Mouse (Mus musculus) 3T3-L1 (cell line): ENCODE results near the gene Gm42906.

Source experiments
- DNase-seq: peaks from one replicate; pipeline ENCODE4 v3.0.0-alpha.2; 2015; ENCODE audit warnings: low read depth, low spot score

Gene Gm42906

DNA sequence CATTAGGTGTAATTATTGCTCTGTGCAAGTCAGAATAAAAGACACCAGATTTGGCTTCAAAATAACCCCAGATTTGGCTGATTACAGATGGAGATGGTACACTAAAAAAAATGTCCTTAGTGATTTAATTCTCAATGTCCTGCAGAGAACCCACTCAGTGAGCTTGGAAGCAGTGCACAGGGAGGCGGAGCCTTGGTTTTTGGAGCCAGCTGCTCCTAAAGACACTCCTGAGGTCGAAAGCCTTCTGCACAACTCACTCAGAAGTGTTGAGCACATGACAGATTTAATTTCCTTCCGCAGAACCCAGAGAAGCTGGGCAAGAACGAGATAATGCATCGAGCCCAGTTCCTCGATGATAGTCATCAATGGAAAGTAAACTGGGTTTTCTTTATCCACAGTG is 356.5 kb downstream of the Gm42906 start:
- DNase-seq, result no peak

GRCm38 (mm10) chr5:151070896-151071295 is 357.1 kb downstream of the Gm42906 start:
- peak; percentile 37 for DNase-seq

DNA sequence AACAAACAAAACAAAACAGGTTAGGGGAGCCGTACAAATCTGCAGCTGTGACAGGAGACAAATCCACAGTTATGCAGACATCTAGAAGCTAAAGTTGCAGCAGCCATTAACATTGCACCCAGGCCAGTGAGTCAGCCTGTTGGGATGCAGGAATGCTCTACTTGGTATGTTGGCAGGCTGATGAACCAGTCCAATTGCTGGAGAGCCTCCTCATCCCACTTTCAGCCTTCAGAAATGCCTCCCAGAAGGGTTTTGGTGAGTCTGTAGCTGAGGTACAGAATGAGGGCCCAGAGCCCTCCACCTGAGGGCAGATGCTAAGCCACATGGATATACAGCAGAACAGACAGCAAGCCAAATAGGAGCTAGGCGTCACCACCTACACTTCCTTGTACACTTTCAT is 358.4 kb downstream of the Gm42906 start:
- DNase-seq, result peak; percentile 97

DNA sequence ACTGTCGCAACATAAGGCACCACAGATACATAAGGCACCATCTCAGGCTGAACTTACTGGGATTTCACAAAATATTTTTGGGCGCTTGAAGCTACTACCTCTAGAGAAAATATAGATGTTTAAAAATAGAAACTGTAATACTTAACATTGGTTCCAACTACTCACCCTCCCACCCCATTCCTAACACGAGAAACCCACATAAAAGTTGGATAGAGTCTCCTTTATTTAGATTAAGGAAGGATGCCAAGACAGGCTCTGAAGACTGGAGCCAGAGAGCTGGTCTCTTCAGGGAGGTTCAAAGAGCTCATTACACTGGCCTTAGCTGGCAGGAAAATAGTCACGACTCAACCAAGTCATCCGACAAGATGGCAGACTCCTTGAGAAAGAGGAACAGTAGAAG is 361.9 kb downstream of the Gm42906 start:
- DNase-seq, result peak; percentile 75

DNA sequence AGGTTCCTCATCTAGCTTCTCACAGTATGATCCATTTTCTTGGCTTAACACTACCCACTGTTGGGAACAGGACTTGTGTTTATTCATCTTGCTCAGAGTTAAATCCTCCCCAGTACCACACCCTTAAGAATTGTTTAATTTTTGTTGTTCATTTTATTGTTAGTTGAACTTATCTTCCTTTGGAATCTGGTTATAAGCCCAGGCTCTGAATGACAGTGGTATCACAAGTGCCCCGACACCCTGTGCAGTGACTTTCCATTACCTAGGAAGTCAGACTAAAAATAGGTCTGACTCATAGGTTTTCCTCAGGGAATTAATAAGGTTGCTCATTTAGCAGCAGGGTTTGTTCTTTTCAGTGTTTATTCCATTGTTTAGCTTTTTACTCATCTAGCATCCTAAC is 362.7 kb downstream of the Gm42906 start:
- DNase-seq, result peak; percentile 90

- no peak for DNase-seq
Measured at GRCm38 (mm10) chr5:151061942-151062341, 366.0 kb downstream of the Gm42906 start.

- DNase-seq, result no peak
Measured at GRCm38 (mm10) chr5:151060476-151060875, 367.5 kb downstream of the Gm42906 start.

DNA sequence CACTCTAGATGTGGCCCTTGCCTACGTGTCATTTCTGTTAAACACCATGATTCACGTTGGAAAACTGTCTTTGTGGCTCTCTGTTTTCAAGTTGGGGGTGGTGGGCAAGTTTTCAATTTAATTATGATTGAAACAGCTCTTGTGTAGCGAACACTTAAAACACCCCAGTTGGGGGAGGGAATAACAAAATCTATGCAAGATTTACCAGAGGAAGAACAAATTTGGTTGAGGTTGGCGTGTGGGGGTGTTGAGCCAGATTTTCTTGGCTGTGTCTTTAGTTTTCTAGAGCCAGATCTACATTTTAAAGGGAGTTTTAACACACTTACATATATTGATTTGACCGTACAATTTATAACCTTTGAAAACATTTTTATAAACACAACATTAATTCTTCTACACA is 368.2 kb downstream of the Gm42906 start:
- DNase-seq, result no peak

DNA sequence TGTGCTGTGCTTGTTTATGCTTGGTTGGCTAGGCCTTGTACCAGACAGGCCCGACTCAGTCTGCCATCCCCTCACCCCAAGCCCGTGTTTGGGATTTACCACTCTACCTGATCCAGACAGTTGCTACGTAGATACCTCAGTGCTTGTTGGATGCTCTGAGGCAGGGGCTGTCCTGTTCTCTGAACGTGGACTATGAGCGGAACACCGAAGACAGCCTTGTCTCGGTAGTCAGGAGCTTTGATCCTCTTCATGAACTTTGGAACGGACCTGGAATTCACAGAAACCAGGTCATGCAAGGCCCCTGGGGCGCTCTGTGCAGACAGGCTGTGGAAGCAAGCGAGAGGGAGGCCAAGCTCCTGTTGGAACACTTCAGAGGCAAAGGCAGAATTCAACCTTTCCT is 368.6 kb downstream of the Gm42906 start:
- no peak for DNase-seq

DNA sequence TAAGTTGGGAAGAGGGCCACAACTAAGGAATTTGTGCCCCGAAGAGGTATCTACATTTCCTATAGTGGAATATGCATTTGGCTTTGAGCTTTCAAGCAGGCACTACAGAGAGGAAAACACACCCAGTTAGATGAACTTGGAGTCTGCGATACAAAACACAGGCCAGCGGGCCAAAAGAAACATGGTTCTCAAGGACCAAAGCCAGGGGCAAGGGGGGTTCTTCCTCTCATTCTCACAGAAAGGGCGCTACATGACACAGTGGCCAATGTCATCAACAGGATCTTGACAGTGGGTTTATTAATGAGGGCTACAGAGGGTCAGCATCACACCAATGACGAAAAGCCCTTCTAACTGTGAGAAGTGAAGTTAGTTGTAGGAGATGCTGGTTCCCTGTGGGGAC is 370.2 kb downstream of the Gm42906 start:
- no peak for DNase-seq

DNA sequence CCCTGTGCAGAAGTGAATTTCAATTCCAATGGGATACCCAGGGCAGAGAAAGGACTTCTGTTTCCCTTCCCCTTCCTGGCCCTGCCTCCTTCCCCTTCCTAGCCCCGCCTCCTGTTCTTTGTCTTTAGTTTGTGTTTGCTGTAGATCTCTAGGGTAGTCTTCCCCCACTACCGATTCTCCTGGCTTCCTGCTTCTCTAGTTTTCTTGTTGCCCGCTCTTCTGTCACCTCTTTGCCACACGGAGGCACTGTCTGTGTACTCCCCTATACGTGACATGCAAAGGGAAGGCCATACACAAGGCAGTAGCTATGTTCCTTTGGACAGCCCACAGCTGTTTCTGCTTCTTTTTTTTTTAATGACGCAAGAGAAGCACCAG is 371.1 kb downstream of the Gm42906 start:
- DNase-seq, result no peak

GRCm38 (mm10) chr5:151056255-151056919 is 371.6 kb downstream of the Gm42906 start:
- DNase-seq, result no peak

DNA sequence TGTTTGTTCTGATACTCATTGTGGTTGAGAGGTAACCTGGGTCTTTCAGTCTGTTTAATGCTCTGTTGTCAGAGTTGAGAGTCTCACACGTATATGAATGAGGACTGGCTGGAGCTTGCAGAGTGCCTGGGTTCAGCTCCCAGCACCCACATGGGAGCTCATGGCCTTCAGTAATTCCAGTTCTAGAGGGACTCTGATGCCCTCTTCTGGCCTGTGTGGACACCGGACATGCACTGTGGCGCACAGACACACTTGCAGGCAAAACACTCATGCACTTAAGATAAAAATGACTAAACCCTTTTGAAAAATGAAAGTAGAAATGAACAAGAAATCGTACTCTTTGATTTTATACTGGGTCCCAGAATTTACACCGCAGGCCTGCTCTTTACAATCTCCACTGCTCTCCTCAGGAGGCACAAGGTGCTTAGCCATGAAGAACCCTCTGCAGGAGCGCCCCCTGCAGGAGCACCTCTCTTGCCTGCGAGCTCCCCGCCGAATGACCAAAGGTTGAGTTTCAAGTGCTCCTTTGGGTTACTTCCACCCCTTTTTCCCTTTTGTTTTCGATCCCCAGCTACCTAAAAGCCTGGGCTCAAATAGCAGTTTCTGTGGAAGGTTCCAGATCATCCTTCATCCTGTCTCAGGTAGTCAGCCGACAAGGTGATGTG is 372.4 kb downstream of the Gm42906 start:
- DNase-seq, result peak; percentile 32

DNA sequence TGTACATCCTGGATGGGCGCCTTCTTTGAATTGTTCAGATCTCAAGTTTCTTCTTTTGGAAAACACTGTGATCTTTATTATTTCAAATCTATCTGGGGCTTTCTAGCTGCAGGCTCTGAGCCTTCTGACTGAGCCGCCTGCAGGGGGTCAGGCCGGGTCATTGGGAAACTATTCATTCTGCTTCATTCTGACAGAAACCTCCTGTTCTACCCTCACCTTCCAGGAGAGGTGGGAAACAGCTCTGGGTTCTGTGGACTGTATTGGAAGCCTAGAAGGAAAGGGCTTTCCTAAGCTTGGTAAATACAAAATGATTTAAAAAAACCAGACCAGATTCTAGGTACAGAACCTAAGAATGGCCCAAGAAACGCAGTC is 373.2 kb downstream of the Gm42906 start:
- DNase-seq, result no peak

DNA sequence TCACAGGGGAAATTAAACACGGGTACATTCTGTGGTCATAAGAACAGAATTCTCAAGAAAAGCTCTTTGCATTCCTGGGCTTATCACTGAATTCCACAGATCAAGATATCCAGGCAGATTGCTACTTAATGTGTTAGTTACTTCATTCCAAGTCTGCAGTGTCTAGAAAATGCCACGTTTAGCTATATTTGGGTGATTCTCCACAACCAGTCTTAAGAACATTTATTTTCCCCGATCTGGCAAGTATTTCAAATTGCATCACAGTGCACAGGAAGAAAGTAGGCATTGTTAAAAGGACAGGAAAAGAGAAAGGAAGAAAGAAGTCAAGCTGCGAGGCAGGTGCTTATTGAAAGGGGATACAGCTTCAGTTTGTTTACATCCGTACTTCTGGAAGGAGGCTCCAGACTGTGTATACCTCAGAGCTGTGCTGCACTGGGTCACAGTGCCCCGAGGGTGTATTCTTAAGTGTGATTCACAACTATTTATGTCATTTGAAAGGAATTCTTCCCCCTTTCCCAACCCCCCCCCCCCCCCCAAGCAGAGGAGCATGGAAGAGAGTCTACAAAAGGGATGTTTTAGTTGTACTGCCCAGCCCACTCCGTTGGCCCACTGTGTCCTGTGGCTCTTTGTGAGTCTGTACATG is 373.7 kb downstream of the Gm42906 start:
- peak; percentile 87 for DNase-seq

GRCm38 (mm10) chr5:151053190-151053589 is 374.8 kb downstream of the Gm42906 start:
- no peak for DNase-seq

DNA sequence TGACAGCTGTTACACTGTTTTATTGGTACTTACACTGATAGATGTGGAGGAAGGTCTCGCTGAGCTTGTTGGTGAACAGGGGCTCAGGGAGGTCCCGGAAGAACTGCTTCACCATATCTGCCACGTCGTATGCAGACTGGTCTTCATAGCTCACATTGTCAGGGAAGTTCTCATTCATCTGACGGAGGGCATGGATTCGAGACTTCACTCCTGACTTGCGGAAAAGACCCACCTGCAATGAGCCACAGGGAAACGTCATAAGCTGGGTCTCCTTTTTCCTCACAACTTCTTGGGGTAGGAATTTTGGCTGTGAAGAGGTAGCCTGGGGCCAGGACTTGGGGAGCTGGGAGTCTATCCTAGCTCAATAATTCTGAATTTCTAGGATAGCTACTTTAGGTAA is 375.6 kb downstream of the Gm42906 start:
- DNase-seq, result no peak

- DNase-seq, result no peak
Measured at GRCm38 (mm10) chr5:151047488-151047887, 380.5 kb downstream of the Gm42906 start.

GRCm38 (mm10) chr5:151046917-151047316 is 381.0 kb downstream of the Gm42906 start:
- DNase-seq, result peak; percentile 44

GRCm38 (mm10) chr5:151046131-151046530 is 381.8 kb downstream of the Gm42906 start:
- DNase-seq, result no peak

DNA sequence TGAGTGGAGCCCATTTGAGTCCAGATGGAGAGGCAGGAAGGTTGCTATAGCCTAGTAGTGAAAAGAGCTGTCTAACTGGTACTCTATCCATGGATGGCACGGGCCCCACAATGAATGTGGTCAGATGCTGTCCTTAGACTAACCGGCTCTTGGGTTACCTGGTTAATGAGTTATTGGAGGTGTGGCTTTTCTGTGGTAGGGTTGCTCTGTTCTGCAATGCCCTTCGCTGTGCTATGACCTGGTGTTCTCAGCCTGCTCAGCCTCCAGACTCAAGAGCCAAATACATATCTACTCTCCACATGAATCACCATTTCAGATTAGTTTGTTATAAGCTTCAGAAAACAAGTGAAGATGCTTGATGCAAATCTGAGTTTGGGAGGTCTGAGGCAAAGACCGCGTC is 385.1 kb downstream of the Gm42906 start:
- DNase-seq, result no peak

GRCm38 (mm10) chr5:151037871-151038270 is 390.1 kb downstream of the Gm42906 start:
- no peak for DNase-seq
